Mouse (Mus musculus) embryonic facial prominence, embryonic 10.5 days (tissue): Measurements from ENCODE around the gene Chordc1. TPM values are rescaled to one million over a fixed set of nuclear protein-coding genes. Genes with fewer than 3 reads are reported as not detected.
"Not testable (repeated sequence)": the region's sequence is repeated elsewhere in the genome, so short reads cannot be mapped to it uniquely, and the experiment has no call there.

Experiments used
- DNase-seq: peaks from one replicate; pipeline ENCODE4 v3.0.0-alpha.2; 2017; ENCODE audit warnings: low spot score
- H3K27ac ChIP-seq: fragments of 300-500 bp; sonication (generic); replicated peaks from 2 replicates; pipeline ENCODE4 v1.5.1; 2016; ENCODE audit warnings: mild to moderate bottlenecking
- H3K27me3 ChIP-seq: fragments of 300-500 bp; sonication (generic); replicated peaks from 2 replicates; pipeline ENCODE4 v1.6.1; 2016; ENCODE audit warnings: low read depth, mild to moderate bottlenecking; ENCODE audit not compliant: poor library complexity, severe bottlenecking
- H3K36me3 ChIP-seq: fragments of 300-500 bp; sonication (generic); replicated peaks from 2 replicates; pipeline ENCODE4 v1.6.1; 2016; ENCODE audit warnings: mild to moderate bottlenecking, moderate library complexity
- H3K4me1 ChIP-seq: fragments of 300-500 bp; sonication (generic); 2 replicates; pipeline ENCODE4 v1.6.1; 2016
- H3K4me3 ChIP-seq: fragments of 300-500 bp; sonication (generic); 2 replicates; pipeline ENCODE4 v1.5.1; 2016; ENCODE audit warnings: mild to moderate bottlenecking, moderate library complexity
- H3K9me3 ChIP-seq: fragments of 300-500 bp; sonication (generic); 2 replicates; pipeline ENCODE4 v1.6.1; 2016; ENCODE audit warnings: mild to moderate bottlenecking
- WGBS: fragments of 180-500 bp; shearing (Covaris S2); methylation state at CpG from one replicate; pipeline ENCODE4 v1.1.7; 2016; 5-methylcytosine and 5-hydroxymethylcytosine counted together
- polyA plus RNA-seq: library from polyadenylated mRNA; unstranded; fragments of >200 nt; fragmentation: Nextera tagmentation; extraction: Ambion mirVana; gene quantifications from 2 replicates; pipeline ENCODE4 v1.2.1, GENCODE M21; 2016

The Chordc1 gene
- polyA plus RNA-seq: 160 and 165 TPM in 2 replicates

DNA sequence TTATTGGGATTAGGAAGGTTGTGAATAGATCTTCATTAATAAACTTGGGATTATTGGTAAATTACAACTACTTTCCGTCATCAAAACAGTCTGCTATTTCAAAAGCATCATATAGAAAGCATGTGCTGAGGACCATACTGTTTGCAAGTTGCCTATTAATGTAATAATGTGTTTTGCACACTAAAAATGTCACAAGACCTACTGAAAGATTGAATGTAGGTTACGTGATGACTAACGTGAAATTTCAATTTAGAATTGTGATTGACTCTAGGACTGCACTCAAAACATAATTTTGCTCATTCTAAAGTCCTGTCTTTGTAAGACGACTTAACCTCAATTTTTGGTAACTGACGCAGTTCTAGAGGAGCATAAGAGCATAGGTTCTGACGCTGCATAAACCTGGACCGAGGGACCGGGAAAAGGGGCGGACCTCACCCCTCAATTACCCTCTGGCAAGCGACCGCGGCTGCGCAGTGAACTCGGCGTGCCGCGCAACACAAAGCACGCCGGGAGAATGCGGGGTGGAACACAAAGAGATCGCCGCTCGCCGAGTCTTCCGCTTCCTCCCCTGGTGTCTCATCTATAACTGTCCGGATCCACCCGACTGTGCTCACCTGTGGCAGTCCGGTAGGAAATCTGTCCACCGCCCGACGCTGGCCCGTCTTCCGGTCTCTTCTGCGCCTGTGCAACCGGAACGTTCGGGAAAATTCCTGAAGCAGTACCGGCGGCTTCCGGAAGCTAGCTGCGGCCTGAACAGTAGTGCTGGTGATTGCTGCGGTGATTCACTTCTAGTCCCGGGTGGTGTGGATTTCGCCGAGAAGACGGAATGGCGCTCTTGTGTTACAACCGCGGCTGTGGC is at the start of gene Chordc1:
TSS of gene Chordc1 (plus strand) at position 555 of the 859 bp plus-strand sequence.
- WGBS: 4% methylated on average over 49 of the region's 49 CpGs
- Histone ChIP-seq H3K4me1 (peaks cover 15% of the 10 kb centered on the region), H3K9me3 (no peaks in the 10 kb centered on the region), H3K36me3 (peaks cover 10% of the 10 kb centered on the region), H3K27ac (peak within 1 kb of the TSS; percentile 96), H3K4me3 (peak within 1 kb of the TSS; percentile 94), H3K27me3 (no peaks in the 10 kb centered on the region)
- DNase-seq: peak; percentile 97

GRCm38 (mm10) chr9:18275901-18276300 is 16.0 kb upstream of the Chordc1 start:
- 94% methylated on average over 1 of the region's 1 CpGs for WGBS
- Histone ChIP-seq H3K27ac (no peak overlapping the region), H3K36me3 (no peaks in the 10 kb centered on the region), H3K4me1 (no peaks in the 10 kb centered on the region), H3K9me3 (no peaks in the 10 kb centered on the region), H3K27me3 (no peaks in the 10 kb centered on the region), H3K4me3 (no peak overlapping the region)
- no peak for DNase-seq

DNA sequence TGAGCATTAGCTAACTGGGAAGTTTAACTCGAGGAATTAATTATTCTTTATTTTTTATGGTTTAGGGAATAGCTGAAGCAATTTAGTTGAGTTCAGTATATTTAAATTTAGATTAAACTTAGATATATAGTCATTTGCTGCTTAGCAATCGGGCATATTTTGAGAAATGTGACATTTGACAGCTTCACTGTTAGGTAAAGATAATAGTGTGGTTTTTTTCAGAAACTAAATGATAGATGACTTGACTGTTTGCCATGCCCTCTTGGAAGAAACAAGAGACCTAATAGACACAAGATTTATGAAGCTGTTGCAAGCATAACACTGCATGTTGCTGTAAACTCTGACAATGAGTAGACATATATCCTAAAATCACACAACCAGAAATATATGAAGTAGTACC is 15.1 kb upstream of the Chordc1 start:
- H3K4me3 ChIP-seq: no peak overlapping the region
- no peak for DNase-seq
- H3K4me1 ChIP-seq: no peaks in the 10 kb centered on the region
- H3K27ac ChIP-seq: no peak overlapping the region
- H3K36me3 ChIP-seq: no peaks in the 10 kb centered on the region
- no peaks in the 10 kb centered on the region for H3K27me3 ChIP-seq
- 66% methylated on average over 2 of the region's 2 CpGs for WGBS
- H3K9me3 ChIP-seq: no peaks in the 10 kb centered on the region

- H3K9me3 ChIP-seq: no peaks in the 10 kb centered on the region
- H3K27me3 ChIP-seq: no peaks in the 10 kb centered on the region
- no peaks in the 10 kb centered on the region for H3K36me3 ChIP-seq
- no peak for DNase-seq
- H3K4me3 ChIP-seq: no peak overlapping the region
- no peak overlapping the region for H3K27ac ChIP-seq
- H3K4me1 ChIP-seq: no peaks in the 10 kb centered on the region
- 63% methylated on average over 1 of the region's 1 CpGs for WGBS
These were observed 14.4 kb upstream of the Chordc1 start for GRCm38 (mm10) chr9:18277497-18277896.

DNA sequence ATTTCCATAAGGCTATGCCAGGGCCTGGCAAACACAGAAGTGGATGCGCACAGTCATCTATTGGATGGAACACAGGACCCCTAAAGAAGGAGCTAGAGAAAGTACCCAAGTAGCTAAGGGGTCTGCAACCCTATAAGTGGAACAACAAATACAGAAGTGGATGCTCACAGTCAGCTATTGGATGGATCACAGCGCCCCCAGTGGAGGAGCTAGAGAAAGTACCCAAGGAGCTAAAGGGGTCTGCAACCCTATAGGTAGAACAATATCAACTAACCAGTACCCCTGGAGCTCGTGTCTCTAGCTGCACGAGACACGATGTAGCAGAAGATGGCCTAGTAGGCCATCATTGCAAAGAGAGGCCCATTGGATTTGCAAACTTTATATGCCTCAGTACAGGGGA is 13.2 kb upstream of the Chordc1 start:
- WGBS: 37% methylated on average over 5 of the region's 5 CpGs
- H3K27ac ChIP-seq, DNase-seq, H3K9me3 ChIP-seq, H3K4me1 ChIP-seq, H3K36me3 ChIP-seq, H3K27me3 ChIP-seq, H3K4me3 ChIP-seq: not testable (repeated sequence)

- no peak for DNase-seq
- WGBS: 2% methylated on average over 24 of the region's 24 CpGs
- H3K9me3 ChIP-seq: no peaks in the 10 kb centered on the region
These were observed 558 bp downstream of the Chordc1 start for GRCm38 (mm10) chr9:18292443-18292922.

DNA sequence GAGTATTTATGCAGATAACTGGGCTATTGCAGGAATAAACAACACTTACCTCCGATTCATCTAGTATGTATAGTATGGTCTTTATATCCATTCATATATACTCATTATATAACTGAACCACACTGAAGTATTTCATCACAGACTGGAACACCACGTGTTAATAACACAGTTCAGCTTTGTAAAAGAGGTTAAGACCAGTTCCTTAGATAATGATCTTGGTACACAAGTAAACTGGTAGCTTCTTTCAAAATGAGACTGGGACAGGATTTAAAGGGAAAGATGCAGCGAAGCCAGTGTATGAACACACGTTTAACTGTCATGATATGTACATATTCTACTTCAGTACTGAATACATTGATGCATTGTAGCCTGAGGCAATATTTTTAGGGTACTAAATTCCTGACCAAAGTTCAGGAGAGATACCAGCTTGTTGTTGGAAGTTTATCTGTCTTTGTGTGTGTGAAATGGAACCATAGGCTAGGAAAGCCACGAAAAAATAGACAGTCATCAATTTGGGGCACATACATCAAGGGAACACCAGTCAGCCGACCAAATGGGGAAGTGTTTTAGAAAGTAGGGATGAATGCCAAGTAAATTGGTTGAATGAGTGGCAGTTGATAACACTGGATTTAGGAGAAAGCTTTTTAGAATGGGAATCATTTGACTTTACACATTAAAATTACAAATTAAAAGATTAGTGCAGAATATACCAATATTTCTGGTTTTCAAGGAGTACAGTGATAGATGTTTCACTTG is 1.3 kb downstream of the Chordc1 start:
- H3K27ac ChIP-seq: peak overlapping the region; percentile 96
- no peaks in the 10 kb centered on the region for H3K27me3 ChIP-seq
- H3K36me3 ChIP-seq: peaks cover 20% of the 10 kb centered on the region
- no peaks in the 10 kb centered on the region for H3K9me3 ChIP-seq
- H3K4me1 ChIP-seq: peaks cover 15% of the 10 kb centered on the region
- no peak for DNase-seq
- WGBS: 57% methylated on average over 6 of the region's 6 CpGs
- peak overlapping the region; percentile 94 for H3K4me3 ChIP-seq

More at GRCm38 (mm10) chr9:18292443-18292922, 558 bp downstream of the Chordc1 start:
- Histone ChIP-seq H3K27ac (peak overlapping the region; percentile 96), H3K4me3 (peak overlapping the region; percentile 94), H3K4me1 (peaks cover 15% of the 10 kb centered on the region), H3K36me3 (peaks cover 15% of the 10 kb centered on the region), H3K27me3 (no peaks in the 10 kb centered on the region)

GRCm38 (mm10) chr9:18298301-18298700 is 6.4 kb downstream of the Chordc1 start:
- no peaks in the 10 kb centered on the region for H3K9me3 ChIP-seq
- 89% methylated on average over 6 of the region's 6 CpGs for WGBS
- peaks cover 12% of the 10 kb centered on the region for H3K4me1 ChIP-seq
- H3K27me3 ChIP-seq: no peaks in the 10 kb centered on the region
- H3K27ac ChIP-seq: no peak overlapping the region
- DNase-seq: no peak
- peaks cover 71% of the 10 kb centered on the region for H3K36me3 ChIP-seq
- H3K4me3 ChIP-seq: no peak overlapping the region

- no peak overlapping the region for H3K4me3 ChIP-seq
- H3K4me1 ChIP-seq: no peaks in the 10 kb centered on the region
- no peaks in the 10 kb centered on the region for H3K27me3 ChIP-seq
- DNase-seq: no peak
- WGBS: 95% methylated on average over 3 of the region's 3 CpGs
- H3K36me3 ChIP-seq: peaks cover 48% of the 10 kb centered on the region
- no peaks in the 10 kb centered on the region for H3K9me3 ChIP-seq
- H3K27ac ChIP-seq: no peak overlapping the region
These were observed 28.1 kb downstream of the Chordc1 start for GRCm38 (mm10) chr9:18319990-18320389.

Other genes starting within 250 kb of the Chordc1 start
- 1.5 and 1.6 TPM in 2 replicates for gene Naalad2, start 110.9 kb downstream of the Chordc1 start, polyA plus RNA-seq
- gene Ubtfl1, start 112.3 kb downstream of the Chordc1 start, polyA plus RNA-seq: not detected in 2 replicates
- gene Mbd3l2, start 138.5 kb downstream of the Chordc1 start, polyA plus RNA-seq: not detected in 2 replicates
- gene Zfp558, start 186.1 kb downstream of the Chordc1 start, polyA plus RNA-seq: 10.0 and 11.5 TPM in 2 replicates
- gene Mbd3l1, start 186.2 kb downstream of the Chordc1 start, polyA plus RNA-seq: not detected in 2 replicates